Mouse (Mus musculus) R1 (cell line): ENCODE data around the gene Zfp661.

Experiments
- DNase-seq: peaks from one replicate; pipeline ENCODE4 v3.0.0-alpha.2; 2018; ENCODE audit warnings: low read depth, low spot score

Zfp661 gene

DNA sequence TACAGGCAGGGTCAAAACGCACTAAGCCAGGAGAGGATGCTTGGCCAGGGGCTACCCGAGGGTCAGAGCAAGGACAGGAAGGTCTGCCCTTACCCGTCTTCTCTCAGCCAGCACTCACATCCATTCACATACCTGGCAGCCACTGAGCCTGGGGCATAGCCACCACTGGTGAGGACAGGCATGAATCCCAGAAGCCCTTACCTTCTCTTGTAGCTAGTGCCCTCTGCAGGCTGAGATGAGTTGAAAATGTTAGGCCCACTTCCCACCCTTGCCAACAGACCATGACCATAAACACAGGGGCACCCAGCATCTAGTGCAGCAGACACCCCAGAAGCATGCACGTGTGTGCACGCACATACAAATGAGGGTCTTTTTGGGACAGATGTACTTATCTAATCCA lies 35.8 kb downstream of the Zfp661 start:
- peak; percentile 6 for DNase-seq

DNA sequence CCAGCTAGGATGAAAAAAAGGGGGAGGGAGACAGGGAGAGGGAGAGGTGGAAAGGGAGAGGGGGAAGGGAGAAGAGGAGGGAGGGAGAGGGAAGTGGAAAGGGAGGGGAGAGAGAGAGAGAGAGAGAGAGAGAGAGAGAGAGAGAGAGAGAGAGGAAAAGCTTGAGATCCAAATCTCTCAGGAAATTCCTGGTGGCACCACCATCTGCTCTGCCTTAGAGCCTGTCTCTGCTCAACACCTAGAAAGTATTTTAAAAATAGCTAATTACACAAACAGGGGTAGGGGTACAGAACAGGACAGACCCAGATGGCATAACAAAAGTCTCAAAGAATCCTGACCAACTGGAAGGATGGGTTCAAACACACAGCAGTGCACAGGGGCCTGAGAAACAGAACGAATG lies 36.4 kb downstream of the Zfp661 start:
- no peak for DNase-seq

DNA sequence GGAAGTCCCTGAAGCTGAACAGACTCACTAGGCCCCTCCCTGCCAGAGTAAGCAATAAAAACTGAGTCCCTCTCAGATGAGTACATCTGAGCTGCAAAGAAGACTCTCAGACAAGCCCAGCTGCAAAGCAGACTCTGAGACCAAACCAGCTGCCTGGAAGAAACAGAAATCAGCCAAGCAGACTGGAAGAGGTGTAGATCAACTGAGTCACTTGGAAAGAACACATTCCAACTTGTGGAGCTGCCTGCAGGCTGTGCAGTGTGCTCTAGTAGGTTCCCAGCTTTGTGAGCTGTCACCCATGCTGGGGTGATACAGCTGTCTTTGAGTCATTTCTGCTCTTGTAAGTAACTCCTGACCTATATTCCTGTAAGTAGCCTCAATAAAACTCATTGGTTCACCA lies 37.2 kb downstream of the Zfp661 start:
- DNase-seq: no peak

DNA sequence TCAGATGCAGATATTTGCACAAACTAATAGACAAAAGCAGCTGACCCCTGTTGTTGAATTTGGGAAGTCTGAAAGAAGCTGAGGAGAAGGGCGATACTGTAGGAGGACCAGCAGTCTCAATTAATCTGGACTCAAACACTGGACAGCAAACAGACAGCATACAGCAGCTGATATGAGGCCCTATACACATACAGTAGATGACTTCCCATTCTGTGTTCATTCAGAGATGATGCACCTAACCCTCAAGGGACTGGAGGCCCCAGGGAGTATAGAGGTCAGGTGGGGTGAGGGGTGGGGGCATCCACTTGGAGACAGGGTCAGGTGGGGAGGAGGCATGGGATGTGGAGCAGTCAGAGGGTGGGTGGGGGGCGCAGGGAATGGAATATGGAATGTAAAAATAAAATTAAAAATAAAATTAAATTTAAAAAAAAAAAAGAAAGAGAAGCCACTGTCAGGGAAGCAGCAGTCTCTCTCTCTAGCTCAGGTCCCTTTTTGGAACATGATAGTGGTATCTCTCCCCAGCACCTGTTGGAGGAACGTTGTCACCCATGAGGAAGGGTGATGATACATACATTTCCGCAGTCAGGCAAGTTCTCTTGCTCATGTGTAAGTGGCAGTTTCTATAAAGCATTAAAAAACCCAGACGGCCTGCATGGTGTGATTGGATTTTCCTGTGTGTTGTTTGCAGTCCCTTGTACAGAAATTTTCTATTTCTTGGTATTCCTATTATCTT lies 38.4 kb downstream of the Zfp661 start:
- DNase-seq: no peak

DNA sequence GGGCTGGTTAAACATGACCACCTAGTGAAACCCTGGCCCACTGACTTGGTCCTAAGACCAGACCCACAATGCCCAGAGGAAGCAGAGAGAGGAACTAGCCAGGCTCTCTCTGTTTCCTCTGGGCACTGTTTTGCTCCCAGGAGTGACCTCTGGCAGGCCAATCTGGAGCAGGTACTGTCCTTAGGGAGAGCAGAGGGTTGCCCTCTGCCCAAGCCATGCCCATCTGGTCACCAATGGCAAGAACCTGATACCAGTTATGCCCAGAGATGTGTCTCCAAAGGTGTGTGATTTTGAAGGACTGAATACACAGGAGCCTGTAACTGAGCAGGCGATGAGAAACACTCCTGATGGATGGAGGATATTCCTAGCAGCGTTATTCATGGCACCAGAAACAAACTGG lies 45.2 kb downstream of the Zfp661 start:
- no peak for DNase-seq

DNA sequence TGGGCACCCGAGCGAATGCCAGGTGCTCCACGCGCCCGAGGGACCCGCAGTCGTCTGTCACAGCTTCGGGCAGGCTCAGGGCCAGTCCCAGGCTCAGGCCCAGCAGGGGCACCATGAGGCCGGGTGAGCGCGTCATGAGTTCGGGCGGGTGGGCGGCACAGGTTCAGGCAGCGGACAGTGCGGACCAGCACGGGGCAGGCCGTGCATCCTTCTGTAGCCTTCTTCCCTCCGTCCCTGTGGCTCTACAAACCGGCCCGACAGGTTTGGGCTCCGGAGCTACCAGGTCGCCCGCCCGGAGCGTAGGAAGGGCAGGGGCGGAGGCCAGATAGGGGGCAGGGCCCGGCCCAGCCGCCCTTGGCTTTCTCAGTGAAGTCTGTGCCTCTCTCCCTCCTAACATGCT lies 45.7 kb downstream of the Zfp661 start, which contains the start of gene Prom2:
Prom2 (minus strand) TSS at position 283 of the 400 bp plus-strand sequence.
- peak; percentile 27 for DNase-seq

DNA sequence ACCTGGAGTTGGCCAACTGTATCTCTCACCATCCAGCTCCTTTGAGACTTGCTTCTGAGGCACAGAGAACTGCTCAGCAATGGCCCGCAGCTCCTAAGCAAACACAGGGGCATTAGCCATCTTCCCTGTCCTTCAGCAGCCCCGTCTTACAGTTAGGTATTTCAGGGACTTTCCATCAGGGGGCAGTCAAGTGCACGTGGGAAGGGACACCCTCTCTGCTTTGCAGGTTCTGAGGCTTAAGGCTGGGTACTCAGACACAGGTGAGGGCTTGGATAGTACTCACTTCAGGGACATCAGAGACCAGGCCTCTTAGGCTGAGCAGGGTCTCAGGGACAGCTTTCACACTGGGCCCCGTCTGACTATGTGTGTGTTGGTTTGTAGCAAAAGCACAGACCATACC lies 47.4 kb downstream of the Zfp661 start:
- peak; percentile 55 for DNase-seq

DNA sequence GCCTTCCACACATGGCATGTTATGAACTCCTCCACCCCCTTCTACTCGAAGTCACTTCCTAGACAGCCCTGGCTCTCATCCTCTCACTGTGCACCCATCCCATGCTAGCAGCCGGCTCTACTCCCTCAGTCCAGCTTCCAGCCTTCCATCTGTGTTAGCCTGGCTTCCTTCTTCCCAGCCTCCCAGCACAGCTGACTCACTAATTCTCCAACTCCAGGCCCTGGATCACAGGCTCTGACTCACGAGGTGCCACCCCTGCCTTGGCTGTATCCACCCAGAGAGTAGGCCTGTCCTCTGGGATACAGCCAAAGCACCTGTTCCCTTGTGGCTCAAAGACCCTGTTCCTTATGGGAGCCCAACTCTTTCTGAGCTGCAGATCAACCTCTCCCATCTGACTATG lies 49.3 kb downstream of the Zfp661 start:
- DNase-seq: no peak

DNA sequence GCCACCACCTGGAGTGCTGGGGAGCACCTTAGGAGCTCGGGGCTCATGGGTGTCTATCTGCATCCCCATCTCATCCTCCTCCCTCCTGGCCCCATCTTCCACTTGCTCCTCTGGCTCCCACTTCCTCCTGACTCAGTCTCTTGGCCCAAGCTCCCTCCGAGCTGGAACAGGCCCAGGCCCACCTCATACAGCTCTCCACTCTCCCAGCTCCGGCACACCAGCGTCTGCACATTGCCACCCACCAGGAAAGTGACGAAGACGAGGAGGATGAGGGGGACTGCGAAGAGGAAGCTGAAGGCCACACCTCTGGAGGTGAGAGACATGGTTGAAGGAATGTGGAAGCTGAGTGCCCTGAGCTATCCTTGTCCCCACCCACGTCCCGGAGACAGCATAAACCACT lies 51.5 kb downstream of the Zfp661 start:
- no peak for DNase-seq

DNA sequence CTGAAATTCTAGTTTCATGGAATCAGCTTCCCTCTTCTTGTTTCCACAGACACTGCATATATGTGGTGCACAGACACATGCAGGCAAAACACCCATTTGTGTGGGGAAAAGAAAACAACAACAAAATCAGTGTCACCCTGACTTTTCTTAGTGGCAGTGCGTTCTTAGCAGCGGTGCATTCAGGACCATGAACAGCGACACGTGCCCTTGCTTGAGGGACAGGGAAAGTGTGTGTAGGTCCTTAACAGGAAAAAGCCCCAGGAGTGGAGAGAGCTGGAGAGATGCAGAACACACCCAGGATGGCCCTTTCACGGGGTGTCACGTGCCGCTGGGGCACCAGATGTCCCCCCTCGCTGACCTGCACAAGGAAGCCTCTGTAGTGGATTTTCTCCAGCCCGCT lies 54.5 kb downstream of the Zfp661 start:
- DNase-seq: peak; percentile 67

DNA sequence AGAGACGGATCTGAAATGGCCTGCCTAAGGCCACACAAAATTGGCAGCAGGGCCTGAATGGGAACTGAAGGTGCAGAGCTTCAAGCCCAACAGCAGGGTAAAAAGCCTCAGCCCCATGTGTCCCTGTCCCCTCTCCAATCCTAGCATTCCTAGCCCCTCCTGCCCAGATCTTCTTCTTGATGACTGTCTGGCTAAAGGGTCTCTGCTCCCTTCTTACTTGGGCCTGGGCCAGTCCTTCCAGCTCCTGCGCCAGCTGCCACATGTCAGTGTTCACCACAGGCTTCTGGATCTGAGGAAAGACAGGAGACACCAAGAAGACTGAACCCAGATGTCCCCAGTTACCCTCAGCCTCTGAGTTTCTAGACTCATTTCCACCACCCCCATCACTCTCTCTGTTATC lies 55.3 kb downstream of the Zfp661 start:
- DNase-seq: no peak

DNA sequence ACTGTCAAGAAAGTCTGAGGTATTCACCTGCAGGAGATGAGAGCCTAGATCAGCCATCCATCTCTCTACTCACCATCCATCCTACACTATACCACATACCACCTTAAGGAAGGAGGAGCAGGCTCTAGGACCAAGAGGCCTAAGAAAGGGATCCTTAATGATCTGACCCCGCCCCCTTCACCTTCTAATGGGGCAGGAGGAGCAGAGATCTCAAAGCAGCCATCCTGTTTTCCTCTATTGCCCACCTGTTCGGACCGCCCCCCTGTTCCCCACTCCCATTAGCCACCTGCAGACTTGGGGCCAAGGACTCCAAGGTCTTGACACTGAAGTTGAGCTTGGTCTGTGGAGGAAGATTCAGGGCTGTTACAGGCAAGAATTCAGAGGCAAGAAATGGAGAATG lies 56.5 kb downstream of the Zfp661 start:
- peak; percentile 66 for DNase-seq

DNA sequence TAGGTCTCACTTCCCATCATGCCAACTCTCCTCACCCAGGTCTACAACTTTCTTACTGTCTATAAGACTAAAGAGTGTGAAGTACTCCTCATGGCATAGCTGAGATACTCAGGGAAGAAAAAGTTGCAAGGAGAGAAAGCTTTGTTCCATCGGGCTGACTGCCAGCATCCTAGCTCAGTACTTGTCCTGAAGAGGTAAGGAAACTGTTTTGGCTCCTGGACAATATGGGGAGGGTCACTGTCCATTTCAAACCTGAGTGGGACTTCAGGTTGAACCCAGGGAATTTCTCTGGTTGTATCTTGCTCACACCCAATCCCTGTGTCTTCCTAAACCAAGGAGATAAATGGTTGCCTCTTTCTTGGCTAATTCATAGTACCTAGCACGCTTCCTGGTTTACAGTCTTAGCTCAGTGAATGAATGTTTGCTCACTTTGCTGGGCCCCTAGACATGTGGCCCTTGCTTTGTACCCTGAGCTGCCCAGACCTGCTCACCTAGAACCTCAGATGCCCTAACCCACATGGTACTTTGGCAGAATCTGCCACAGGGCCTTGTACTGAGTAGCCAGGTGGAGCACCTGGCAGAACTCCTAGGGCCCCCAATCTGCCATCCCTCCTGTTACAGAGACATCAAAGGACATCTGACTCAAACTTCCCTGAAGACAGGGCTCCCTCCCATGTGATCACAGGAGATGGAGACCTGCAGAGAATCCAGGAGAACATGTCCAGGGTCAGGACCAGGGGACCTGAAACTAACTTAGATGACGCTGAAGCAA lies 61.7 kb downstream of the Zfp661 start:
- no peak for DNase-seq
